Mouse (Mus musculus) adrenal gland, adult (tissue): ENCODE data around the gene Ptprt.
A peak's percentile ranks its signal among the peaks of the same experiment; 100 is the strongest.

Source experiments
- DNase-seq, 2 experiments: peaks; one replicate each; pipeline ENCODE4 v3.0.0; 2022 to 2023; ENCODE audit warnings: low spot score in 1 of 2; ENCODE audit not compliant: inconsistent age in 2 of 2

The Ptprt gene

GRCm38 (mm10) chr2:162001016-162001415 lies 659.9 kb downstream of the Ptprt start:
- no peak for DNase-seq

- DNase-seq = no peak
These were observed 678.6 kb downstream of the Ptprt start for GRCm38 (mm10) chr2:161982311-161982710.

- no peak for DNase-seq
These were observed 699.5 kb downstream of the Ptprt start for GRCm38 (mm10) chr2:161961179-161962163.

GRCm38 (mm10) chr2:161945424-161945823 lies 715.5 kb downstream of the Ptprt start:
- DNase-seq = no peak

GRCm38 (mm10) chr2:161944689-161945088 lies 716.3 kb downstream of the Ptprt start:
- DNase-seq = no peak

GRCm38 (mm10) chr2:161941991-161942390 lies 719.0 kb downstream of the Ptprt start:
- no peak for DNase-seq

- no peak for DNase-seq
These were observed 753.7 kb downstream of the Ptprt start for GRCm38 (mm10) chr2:161907214-161907613.

GRCm38 (mm10) chr2:161902196-161902595 lies 758.8 kb downstream of the Ptprt start:
- no peak for DNase-seq

GRCm38 (mm10) chr2:161884446-161884845 lies 776.5 kb downstream of the Ptprt start:
- DNase-seq = no peak

GRCm38 (mm10) chr2:161882580-161882979 lies 778.4 kb downstream of the Ptprt start:
- DNase-seq = no peak

GRCm38 (mm10) chr2:161880941-161881340 lies 780.0 kb downstream of the Ptprt start:
- no peak for DNase-seq

GRCm38 (mm10) chr2:161865231-161865630 lies 795.7 kb downstream of the Ptprt start:
- DNase-seq = peak; percentile 15 to 66

- DNase-seq = no peak
These were observed 802.1 kb downstream of the Ptprt start for GRCm38 (mm10) chr2:161858813-161859212.

GRCm38 (mm10) chr2:161858361-161858760 lies 802.6 kb downstream of the Ptprt start:
- DNase-seq = no peak

- no peak for DNase-seq
These were observed 825.9 kb downstream of the Ptprt start for GRCm38 (mm10) chr2:161835001-161835400.

- no peak for DNase-seq
These were observed 827.1 kb downstream of the Ptprt start for GRCm38 (mm10) chr2:161833846-161834245.

- DNase-seq = no peak
These were observed 847.6 kb downstream of the Ptprt start for GRCm38 (mm10) chr2:161813326-161813725.

- DNase-seq = no peak
These were observed 852.7 kb downstream of the Ptprt start for GRCm38 (mm10) chr2:161808086-161808801.

GRCm38 (mm10) chr2:161806287-161807007 lies 854.5 kb downstream of the Ptprt start:
- DNase-seq = no peak

- no peak for DNase-seq
These were observed 861.0 kb downstream of the Ptprt start for GRCm38 (mm10) chr2:161799946-161800345.

- no peak for DNase-seq
These were observed 893.4 kb downstream of the Ptprt start for GRCm38 (mm10) chr2:161767528-161767927.
